Mouse (Mus musculus) embryonic fibroblast, embryonic 13.5 days (primary cell): ENCODE measurements around the gene Sspn. TPM values are rescaled to one million over a fixed set of nuclear protein-coding genes. Genes with fewer than 3 reads are reported as not detected.

ENCODE experiments used
- H3K27ac ChIP-seq: 2 replicates; pipeline ENCODE4 v1.5.1; 2012; ENCODE audit warnings: low read length, control low read depth, inconsistent platforms; ENCODE audit not compliant: insufficient read depth
- H3K4me1 ChIP-seq: 2 replicates; pipeline ENCODE4 v1.6.1; 2011; ENCODE audit warnings: low read length; ENCODE audit not compliant: control insufficient read depth, insufficient read depth
- H3K4me3 ChIP-seq: 2 replicates; pipeline ENCODE4 v1.5.1; 2011; ENCODE audit warnings: mild to moderate bottlenecking, control low read depth, low read length; ENCODE audit not compliant: insufficient read depth
- CTCF ChIP-seq: IDR thresholded peaks from 2 replicates; pipeline ENCODE4 v1.5.1; 2011; ENCODE audit warnings: mild to moderate bottlenecking, control low read depth, low read length, moderate library complexity, borderline replicate concordance; ENCODE audit not compliant: insufficient read depth
- POLR2A ChIP-seq: IDR thresholded peaks from 2 replicates; pipeline ENCODE4 v1.6.1; 2011; ENCODE audit warnings: low read depth, mild to moderate bottlenecking, control low read depth, low read length, moderate library complexity
- polyA plus RNA-seq: library from polyadenylated mRNA; stranded (reverse); fragments of >200 nt; gene quantifications from 2 replicates; pipeline ENCODE4 v1.2.4, GENCODE M21; 2011; ENCODE audit warnings: low read depth; ENCODE audit not compliant: missing spikeins, insufficient read length

Gene Sspn
- polyA plus RNA-seq, 1 experiment: 25.0 TPM

DNA sequence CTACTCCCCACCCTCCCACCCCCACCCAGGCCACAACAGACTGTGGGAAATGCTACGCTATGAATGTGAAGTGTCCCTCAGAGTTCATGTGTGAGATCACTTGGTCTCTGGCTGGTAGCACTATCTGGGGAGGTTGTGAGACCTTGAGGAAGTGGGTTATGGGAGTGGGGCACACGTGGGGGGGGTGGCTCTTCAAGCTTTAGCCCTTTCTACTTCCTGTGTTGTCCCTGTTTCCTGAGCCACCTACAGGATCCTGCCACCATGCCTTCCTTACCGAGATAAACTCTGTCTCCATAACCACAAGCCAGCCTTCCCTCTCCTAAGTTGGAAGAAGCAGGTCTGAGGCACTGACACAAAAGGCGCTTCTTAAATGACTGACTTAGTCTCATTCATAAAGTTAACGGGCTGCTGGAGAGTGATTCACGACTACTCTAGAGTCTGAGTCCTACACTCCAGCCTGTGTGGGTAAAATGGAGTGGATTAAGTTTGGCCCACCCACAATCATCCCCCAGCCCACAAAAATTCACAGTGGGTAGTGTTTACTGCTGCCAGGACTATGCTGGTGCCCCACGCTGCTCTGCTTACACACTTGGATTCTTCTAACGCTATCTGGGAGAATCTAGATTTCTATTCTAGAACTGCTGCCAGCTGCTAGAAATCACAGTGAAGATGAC, 36.6 kb upstream of the Sspn start:
- Histone ChIP-seq H3K4me3 (no peak overlapping the region), H3K4me1 (no peaks in the 10 kb centered on the region), H3K27ac (no peak overlapping the region)
- TF ChIP-seq POLR2A (no peak), CTCF (no peak)

DNA sequence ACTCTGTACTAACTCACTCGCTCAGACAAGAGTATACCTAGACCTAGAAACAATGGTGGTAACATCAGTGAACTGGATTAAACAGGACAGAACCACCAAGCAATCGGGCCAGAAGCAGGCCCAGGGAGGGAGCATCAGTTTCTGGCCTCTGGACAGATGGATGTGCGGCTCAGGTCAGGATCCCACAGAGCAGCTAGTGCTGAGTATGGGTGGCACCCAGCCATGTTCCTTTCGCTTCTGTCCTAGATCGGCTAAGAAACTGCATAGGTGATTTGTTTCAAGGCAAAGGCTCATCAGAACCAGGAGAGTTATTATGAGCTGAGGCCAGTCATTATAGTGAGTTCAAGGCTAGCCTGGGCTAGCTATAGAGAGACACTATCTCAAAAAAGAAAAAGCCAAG, 27.3 kb upstream of the Sspn start:
- Histone ChIP-seq H3K27ac (no peak overlapping the region), H3K4me1 (peaks cover 8% of the 10 kb centered on the region; the same call in 1 of the 2 replicates), H3K4me3 (no peak overlapping the region)
- TF ChIP-seq CTCF (no peak), POLR2A (no peak)

DNA sequence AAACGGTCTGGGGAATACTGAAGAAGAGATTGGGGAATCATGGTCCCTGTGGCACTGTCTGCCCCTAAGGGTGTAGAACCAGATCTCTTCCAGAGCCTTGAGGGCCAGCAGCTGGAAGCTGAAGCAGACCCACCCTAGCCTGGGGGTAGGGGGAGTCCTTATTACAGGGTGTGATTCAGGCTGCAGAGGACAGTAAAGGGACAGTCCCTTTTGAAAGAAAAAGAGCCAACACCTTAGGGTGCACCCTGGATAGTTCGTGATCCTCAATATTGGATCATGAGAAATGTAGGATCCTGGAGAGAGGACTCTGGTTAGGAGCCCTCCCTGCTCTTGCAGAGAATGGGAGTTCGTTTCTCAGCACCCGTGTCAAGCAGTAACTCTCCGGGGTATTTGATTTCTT, 26.8 kb upstream of the Sspn start:
- no peak for TF ChIP-seq POLR2A
- no peak for TF ChIP-seq CTCF

DNA sequence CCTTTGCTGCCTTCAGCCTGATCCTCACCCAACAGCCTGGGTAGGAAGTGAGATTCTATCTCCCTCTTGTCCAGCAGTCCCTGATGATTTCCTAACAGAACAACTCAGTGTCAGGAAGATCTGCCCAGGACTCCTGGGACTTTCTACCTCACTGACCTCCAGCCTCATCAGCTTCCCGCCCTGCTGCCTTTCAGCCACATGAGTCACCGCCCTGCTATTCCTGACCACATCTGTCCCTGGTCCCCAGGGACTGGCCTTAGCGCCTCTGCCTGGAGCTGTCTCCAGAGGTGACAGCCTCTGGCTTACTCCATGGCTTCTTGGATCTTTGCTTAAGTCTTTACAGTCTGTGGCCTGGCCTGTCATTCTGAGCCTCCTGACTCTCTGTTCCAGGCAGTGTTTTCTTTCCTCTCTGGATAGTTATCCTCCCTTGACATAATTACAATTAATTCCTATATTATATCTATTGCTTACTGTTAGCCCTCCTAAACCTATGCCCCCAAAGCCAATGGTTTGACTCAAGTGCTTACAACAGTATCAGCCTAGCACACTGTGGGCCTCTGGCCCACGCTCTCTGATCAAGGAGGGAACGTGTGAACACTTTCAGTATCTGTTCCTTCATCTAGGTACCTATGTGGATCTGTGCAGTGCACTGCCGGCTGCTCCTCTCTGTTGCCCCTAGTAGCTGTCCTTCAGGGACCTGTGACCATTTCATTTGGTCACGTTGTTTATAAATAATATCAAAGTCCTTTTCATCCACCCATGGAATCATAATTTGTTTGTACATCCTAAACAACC, 25.1 kb upstream of the Sspn start:
- no peak overlapping the region for H3K27ac ChIP-seq
- no peak overlapping the region for H3K4me3 ChIP-seq
- TF ChIP-seq POLR2A (no peak), CTCF (no peak)
- peaks cover 12% of the 10 kb centered on the region; the same call in 1 of the 2 replicates for H3K4me1 ChIP-seq

More for the DNA sequence above, 26.8 kb upstream of the Sspn start:
- H3K27ac ChIP-seq: no peak overlapping the region
- H3K4me1 ChIP-seq: peaks cover 8% of the 10 kb centered on the region; the same call in 1 of the 2 replicates
- H3K4me3 ChIP-seq: no peak overlapping the region

DNA sequence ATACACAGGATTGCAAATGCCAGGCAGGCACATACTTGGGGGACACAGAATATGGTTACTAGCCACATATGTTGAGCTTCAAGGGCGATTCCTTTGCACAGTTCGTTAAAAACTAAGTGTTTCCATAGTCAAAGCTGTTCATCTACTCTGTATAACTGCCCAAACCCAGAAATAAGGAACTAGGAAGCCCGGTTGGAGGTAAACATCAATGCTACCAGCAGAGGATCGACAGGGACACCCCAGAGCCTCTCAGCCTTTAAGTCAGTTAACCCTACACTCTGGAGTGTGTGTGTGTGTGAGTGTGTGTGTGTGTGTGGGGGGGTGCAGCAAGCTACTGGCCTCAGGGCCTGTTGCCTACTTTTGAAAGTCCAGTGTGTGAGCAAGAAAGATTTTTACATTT, 21.5 kb upstream of the Sspn start:
- Histone ChIP-seq H3K4me3 (no peak overlapping the region), H3K4me1 (peaks cover 19% of the 10 kb centered on the region), H3K27ac (no peak overlapping the region)
- TF ChIP-seq CTCF (no peak), POLR2A (no peak)

DNA sequence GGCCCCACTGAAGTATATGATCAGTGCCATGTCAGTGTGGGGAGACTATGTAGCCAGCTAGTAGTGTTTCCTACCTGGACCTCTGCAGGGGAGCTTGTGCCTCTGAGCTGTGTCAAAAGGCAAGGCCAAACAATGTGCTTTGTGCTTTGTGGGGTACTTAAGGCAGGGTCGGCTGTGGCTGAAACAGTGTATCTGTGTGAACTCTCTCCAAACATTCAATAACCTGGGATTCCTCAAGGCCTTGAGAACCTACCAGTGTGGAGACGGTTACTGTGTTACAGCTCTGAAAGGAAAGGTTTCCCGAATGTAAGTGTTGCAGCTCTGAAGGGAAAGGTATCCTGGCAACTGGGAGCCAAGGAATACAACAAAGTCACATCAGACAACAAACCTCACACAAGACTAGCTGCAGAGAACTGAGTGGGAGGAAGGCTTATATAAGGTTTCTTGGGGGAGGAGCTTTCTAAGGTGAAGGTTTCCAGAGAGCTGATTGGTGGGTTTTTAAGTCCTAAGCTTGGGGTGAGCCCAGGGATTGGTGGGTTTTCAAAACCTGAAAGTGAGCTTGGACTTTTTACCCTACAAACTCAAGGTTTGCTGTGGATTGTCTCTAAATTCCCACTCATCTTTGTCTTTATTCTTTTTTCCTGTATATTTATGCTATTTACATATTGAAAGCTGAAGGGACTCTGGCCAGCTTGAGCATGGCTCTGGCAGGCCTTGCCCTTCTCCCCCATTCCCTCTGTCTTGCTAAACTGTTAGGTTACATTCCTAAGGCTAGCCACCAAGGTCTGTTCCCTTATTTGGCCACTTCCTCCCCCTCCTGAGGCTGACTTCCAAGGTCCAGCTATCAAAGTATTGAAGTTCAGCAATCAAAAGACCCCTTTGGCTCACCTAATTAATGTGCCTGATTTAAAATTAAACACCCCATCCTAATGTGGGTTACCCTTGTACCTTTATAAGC, 20.7 kb upstream of the Sspn start:
- no peak overlapping the region for H3K4me3 ChIP-seq
- peaks cover 25% of the 10 kb centered on the region for H3K4me1 ChIP-seq
- no peak overlapping the region for H3K27ac ChIP-seq
- no peak for TF ChIP-seq POLR2A
- TF ChIP-seq CTCF: no peak

DNA sequence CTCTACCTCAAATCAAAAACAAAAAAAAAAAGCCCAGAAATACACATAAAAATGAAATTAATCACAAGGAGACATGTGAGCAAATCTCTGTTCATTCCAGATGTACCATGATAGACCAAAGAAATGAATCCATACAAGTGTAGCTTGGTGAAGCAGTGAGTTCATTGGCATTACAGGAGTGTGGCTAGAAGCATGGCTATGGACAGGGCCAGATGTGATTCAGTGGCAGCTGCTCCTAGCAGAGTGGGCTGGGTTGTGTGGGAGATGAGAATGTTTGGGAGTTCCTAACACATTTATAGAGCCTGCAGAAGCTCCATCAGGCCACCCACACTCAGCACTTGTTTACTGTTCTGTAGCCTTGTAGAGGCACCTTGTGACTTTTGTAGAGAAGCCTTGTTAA, 19.2 kb upstream of the Sspn start:
- no peak for TF ChIP-seq POLR2A
- TF ChIP-seq CTCF: no peak
- Histone ChIP-seq H3K4me1 (peaks cover 18% of the 10 kb centered on the region), H3K27ac (no peak overlapping the region), H3K4me3 (no peak overlapping the region)

DNA sequence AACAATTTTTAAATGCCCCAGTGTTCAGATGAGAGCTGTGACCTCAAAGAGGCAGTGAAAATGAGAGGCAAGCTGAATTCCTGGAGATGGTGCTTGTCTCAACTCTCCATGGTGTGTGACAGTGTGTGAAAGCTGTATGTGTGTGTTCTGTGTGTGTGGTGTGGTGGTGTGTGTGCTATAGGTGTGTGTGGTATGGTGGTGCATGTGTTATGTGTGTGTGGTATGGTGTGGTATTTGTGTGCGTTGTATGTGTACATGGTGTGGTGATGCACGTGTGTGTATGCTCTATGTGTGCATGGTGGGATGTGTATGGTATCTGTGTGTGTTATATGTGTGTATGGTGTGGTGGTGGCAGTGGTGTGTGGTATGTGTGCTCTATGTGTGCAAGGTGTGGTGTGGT, 16.0 kb upstream of the Sspn start:
- no peak for TF ChIP-seq CTCF
- no peak for TF ChIP-seq POLR2A

DNA sequence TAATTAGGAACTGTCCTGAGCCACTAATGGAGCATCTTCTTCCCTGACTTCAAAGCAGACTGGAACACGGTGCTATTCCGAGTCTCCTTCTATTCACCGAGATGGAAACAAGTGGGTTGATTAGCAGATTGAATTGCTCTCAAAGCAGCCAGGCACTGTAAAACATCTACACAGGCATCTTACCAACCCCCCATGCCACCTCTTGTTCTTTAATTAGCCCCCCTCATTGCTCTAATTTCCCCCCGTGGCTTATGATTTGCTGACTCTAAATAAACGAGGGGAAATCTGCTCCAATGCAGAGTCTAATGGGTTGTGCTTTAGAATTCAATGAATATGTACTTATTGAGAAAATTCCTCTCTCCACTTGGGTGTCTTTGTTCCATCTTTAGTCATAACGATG, 15.0 kb upstream of the Sspn start:
- Histone ChIP-seq H3K27ac (no peak overlapping the region), H3K4me3 (no peak overlapping the region), H3K4me1 (peaks cover 13% of the 10 kb centered on the region)
- no peak for TF ChIP-seq CTCF
- TF ChIP-seq POLR2A: no peak

More for the DNA sequence above, 16.0 kb upstream of the Sspn start:
- Histone ChIP-seq H3K4me1 (peaks cover 18% of the 10 kb centered on the region), H3K4me3 (no peak overlapping the region), H3K27ac (no peak overlapping the region)
